Mouse (Mus musculus) E14TG2a.4 (cell line): Measurements from ENCODE around the gene Hils1.

Source experiments
- CTCF ChIP-seq: conservative IDR thresholded peaks from 2 replicates; pipeline ENCODE4 v1.5.1; 2014; ENCODE audit warnings: low read length
- NANOG ChIP-seq: IDR thresholded peaks from 2 replicates; pipeline ENCODE4 v1.6.1; 2014; ENCODE audit warnings: borderline replicate concordance, low read length, mixed read lengths

DNA sequence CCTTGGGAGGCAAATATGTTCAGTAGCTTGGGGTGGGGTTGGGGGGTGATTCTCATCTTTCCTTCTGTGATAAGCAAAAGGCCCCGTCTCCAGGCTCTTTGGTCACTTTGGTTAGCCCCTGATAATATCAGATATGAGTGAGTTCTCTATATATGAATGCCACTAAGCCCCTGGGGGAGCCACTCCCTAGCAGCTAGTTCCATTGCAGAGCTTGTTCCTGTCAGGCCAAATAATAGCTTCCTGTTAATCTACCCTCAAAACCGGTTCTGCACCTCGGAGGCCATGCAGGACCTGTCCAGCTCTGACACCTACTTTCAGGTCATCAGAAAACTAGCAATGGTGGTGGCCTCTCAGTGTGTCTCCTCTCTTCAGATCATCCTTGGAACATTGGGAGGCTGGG lies 40.0 kb downstream of the Hils1 start:
- TF ChIP-seq CTCF (no peak), NANOG (no peak)
